Mouse (Mus musculus): ENCODE measurements at regions not wholly inside any gene's neighbourhood (a gene's known extent, or its start where the extent isn't known, plus 50 kb on each side); places are given as distances from the start of the nearest gene placed in this dataset.
A peak's percentile ranks its signal among the peaks of the same experiment; 100 is the strongest.

- Histone ChIP-seq H3K9me3 (ENCODE audit: low read depth, low read length) (no peaks in the 10 kb centered on the region), H3K4me1 (ENCODE audit: insufficient read depth) (no peaks in the 10 kb centered on the region), H3K27me3 (ENCODE audit: insufficient read depth, low read length) (no peaks in the 10 kb centered on the region), H3K36me3 (ENCODE audit: insufficient read depth) (no peaks in the 10 kb centered on the region), H3K4me3 (ENCODE audit: low read depth, low read length) (no peak overlapping the region), H3K27ac (ENCODE audit: low read depth) (no peak overlapping the region), H3K4me2 (no peak overlapping the region), H3K9ac (no peak overlapping the region)
- ATAC-seq (ENCODE audit: insufficient read depth) (no peak), DNase-seq (no peak)
- TF ChIP-seq CTCF (IDR thresholded peaks at IDR 0.05; ENCODE audit: low read depth) = no peak
- 36% methylated on average over 2 of the region's 2 CpGs for whole genome bisulfite sequencing
Observed at GRCm38 (mm10) chr5:74861297-74861696, 158.6 kb upstream of the Lnx1 start.

- H3K4me2 ChIP-seq = no peak overlapping the region
- TF ChIP-seq CTCF (IDR thresholded peaks at IDR 0.05; ENCODE audit: low read depth) = no peak
- H3K27ac ChIP-seq (ENCODE audit: low read depth) = no peak overlapping the region
- no peaks in the 10 kb centered on the region for H3K36me3 ChIP-seq (ENCODE audit: insufficient read depth)
- H3K9me3 ChIP-seq (ENCODE audit: low read depth, low read length) = no peaks in the 10 kb centered on the region
- H3K4me1 ChIP-seq (ENCODE audit: insufficient read depth) = no peaks in the 10 kb centered on the region
- WGBS = 21% methylated on average over 5 of the region's 5 CpGs
- H3K9ac ChIP-seq = no peak overlapping the region
- peak; percentile 46 for DNase-seq
- H3K27me3 ChIP-seq (ENCODE audit: insufficient read depth, low read length) = no peaks in the 10 kb centered on the region
- H3K4me3 ChIP-seq (ENCODE audit: low read depth, low read length) = no peak overlapping the region
- ATAC-seq (ENCODE audit: insufficient read depth) = no peak
Observed at GRCm38 (mm10) chr5:74857861-74858260, 155.1 kb upstream of the Lnx1 start.

- Histone ChIP-seq H3K9me3 (ENCODE audit: low read depth, low read length) (no peaks in the 10 kb centered on the region), H3K4me3 (ENCODE audit: low read depth, low read length) (no peak overlapping the region), H3K4me1 (ENCODE audit: insufficient read depth) (no peaks in the 10 kb centered on the region), H3K9ac (no peak overlapping the region), H3K36me3 (ENCODE audit: insufficient read depth) (no peaks in the 10 kb centered on the region), H3K27me3 (ENCODE audit: insufficient read depth, low read length) (no peaks in the 10 kb centered on the region), H3K27ac (ENCODE audit: low read depth) (no peak overlapping the region), H3K4me2 (no peak overlapping the region)
- DNase-seq (no peak), ATAC-seq (ENCODE audit: insufficient read depth) (no peak)
- 89% methylated on average over 11 of the region's 11 CpGs for WGBS
- TF ChIP-seq CTCF (IDR thresholded peaks at IDR 0.05; ENCODE audit: low read depth) = no peak
Observed at GRCm38 (mm10) chr5:74857161-74857560, 154.4 kb upstream of the Lnx1 start.

- WGBS = 26% methylated on average over 6 of the region's 6 CpGs
- Histone ChIP-seq H3K27ac (ENCODE audit: low read depth) (peak overlapping the region; percentile 56; the same call in 1 of the 2 replicates), H3K36me3 (ENCODE audit: insufficient read depth) (no peaks in the 10 kb centered on the region), H3K4me1 (ENCODE audit: insufficient read depth) (0 out of 2 replicates have a peak, but pooled peaks cover 6% of the 10 kb centered on the region), H3K4me3 (ENCODE audit: low read depth, low read length) (no peak overlapping the region), H3K4me2 (no peak overlapping the region), H3K9me3 (ENCODE audit: low read depth, low read length) (no peaks in the 10 kb centered on the region), H3K9ac (no peak overlapping the region), H3K27me3 (ENCODE audit: insufficient read depth, low read length) (no peaks in the 10 kb centered on the region)
- ATAC-seq (ENCODE audit: insufficient read depth) (peak; percentile 73; the same call in 1 of the 2 replicates), DNase-seq (peak; percentile 73)
- TF ChIP-seq CTCF (IDR thresholded peaks at IDR 0.05; ENCODE audit: low read depth) = no peak
Observed at GRCm38 (mm10) chr5:74847824-74848223, 145.1 kb upstream of the Lnx1 start.

- Histone ChIP-seq H3K36me3 (ENCODE audit: insufficient read depth) (no peaks in the 10 kb centered on the region), H3K27me3 (ENCODE audit: insufficient read depth, low read length) (no peaks in the 10 kb centered on the region), H3K4me1 (ENCODE audit: insufficient read depth) (0 out of 2 replicates have a peak, but pooled peaks cover 6% of the 10 kb centered on the region), H3K9ac (no peak overlapping the region), H3K27ac (ENCODE audit: low read depth) (no peak overlapping the region), H3K9me3 (ENCODE audit: low read depth, low read length) (no peaks in the 10 kb centered on the region), H3K4me3 (ENCODE audit: low read depth, low read length) (no peak overlapping the region), H3K4me2 (no peak overlapping the region)
- WGBS = 40% methylated on average over 5 of the region's 5 CpGs
- ATAC-seq (ENCODE audit: insufficient read depth) = no peak
- no peak for TF ChIP-seq CTCF (IDR thresholded peaks at IDR 0.05; ENCODE audit: low read depth)
- DNase-seq = no peak
Observed at GRCm38 (mm10) chr5:74846674-74847073, 144.0 kb upstream of the Lnx1 start.

- ATAC-seq (ENCODE audit: insufficient read depth) (no peak), DNase-seq (no peak)
- Histone ChIP-seq H3K36me3 (ENCODE audit: insufficient read depth) (no peaks in the 10 kb centered on the region), H3K4me2 (no peak overlapping the region), H3K27ac (ENCODE audit: low read depth) (no peak overlapping the region), H3K9me3 (ENCODE audit: low read depth, low read length) (no peaks in the 10 kb centered on the region), H3K4me3 (ENCODE audit: low read depth, low read length) (no peak overlapping the region), H3K4me1 (ENCODE audit: insufficient read depth) (peaks cover 5% of the 10 kb centered on the region; the same call in 1 of the 2 replicates), H3K9ac (no peak overlapping the region), H3K27me3 (ENCODE audit: insufficient read depth, low read length) (no peaks in the 10 kb centered on the region)
- TF ChIP-seq CTCF (IDR thresholded peaks at IDR 0.05; ENCODE audit: low read depth) = no peak
- 71% methylated on average over 2 of the region's 2 CpGs for WGBS
Observed at GRCm38 (mm10) chr5:74834401-74834800, 131.7 kb upstream of the Lnx1 start.

- H3K36me3 ChIP-seq (ENCODE audit: insufficient read depth) = no peaks in the 10 kb centered on the region
- H3K4me2 ChIP-seq = no peak overlapping the region
- H3K27me3 ChIP-seq (ENCODE audit: insufficient read depth, low read length) = no peaks in the 10 kb centered on the region
- no peak overlapping the region for H3K9ac ChIP-seq
- WGBS = 51% methylated on average over 4 of the region's 4 CpGs
- H3K4me3 ChIP-seq (ENCODE audit: low read depth, low read length) = no peak overlapping the region
- H3K9me3 ChIP-seq (ENCODE audit: low read depth, low read length) = no peaks in the 10 kb centered on the region
- H3K4me1 ChIP-seq (ENCODE audit: insufficient read depth) = peaks cover 4% of the 10 kb centered on the region; the same call in 1 of the 2 replicates
- DNase-seq (no peak), ATAC-seq (ENCODE audit: insufficient read depth) (no peak)
- TF ChIP-seq CTCF (IDR thresholded peaks at IDR 0.05; ENCODE audit: low read depth) = no peak
- no peak overlapping the region for H3K27ac ChIP-seq (ENCODE audit: low read depth)
Observed at GRCm38 (mm10) chr5:74833887-74834286, 131.2 kb upstream of the Lnx1 start.

GRCm38 (mm10) chr5:74832011-74832410 is 129.3 kb upstream of the Lnx1 start:
- Histone ChIP-seq H3K27ac (ENCODE audit: low read depth) (no peak overlapping the region), H3K27me3 (ENCODE audit: insufficient read depth, low read length) (no peaks in the 10 kb centered on the region), H3K4me3 (ENCODE audit: low read depth, low read length) (no peak overlapping the region), H3K9me3 (ENCODE audit: low read depth, low read length) (no peaks in the 10 kb centered on the region), H3K36me3 (ENCODE audit: insufficient read depth) (no peaks in the 10 kb centered on the region), H3K4me1 (ENCODE audit: insufficient read depth) (peaks cover 11% of the 10 kb centered on the region; the same call in 1 of the 2 replicates), H3K9ac (no peak overlapping the region), H3K4me2 (no peak overlapping the region)
- no peak for TF ChIP-seq CTCF (IDR thresholded peaks at IDR 0.05; ENCODE audit: low read depth)
- DNase-seq (no peak), ATAC-seq (ENCODE audit: insufficient read depth) (no peak)
- WGBS = 87% methylated on average over 7 of the region's 7 CpGs

All from lung, embryonic 14.5 days (tissue).